Mouse (Mus musculus) large intestine, adult 2 months (tissue): ENCODE results near the gene Ptgis. TPM values are rescaled to one million over a fixed set of nuclear protein-coding genes. Genes with fewer than 3 reads are reported as not detected.
"Not testable (repeated sequence)": the region's sequence is repeated elsewhere in the genome, so short reads cannot be mapped to it uniquely, and the experiment has no call there.

Experiments
- DNase-seq: peaks from one replicate; pipeline ENCODE4 v3.0.0-alpha.2; 2012; ENCODE audit warnings: low read depth, low spot score
- WGBS: fragments of 180-500 bp; shearing (Covaris S2); methylation state at CpG from one replicate; pipeline ENCODE4 v1.1.7; 2018; 5-methylcytosine and 5-hydroxymethylcytosine counted together
- polyA plus RNA-seq: library from polyadenylated mRNA; depleted of rRNA; stranded (reverse); fragments of >200 nt; gene quantifications from 2 replicates; pipeline ENCODE4 v1.2.3, GENCODE M21; 2012

The Ptgis gene
- polyA plus RNA-seq, 1 experiment: 8.6 TPM

GRCm38 (mm10) chr2:167235338-167236018 lies 4.9 kb downstream of the Ptgis start:
- WGBS: 78% methylated on average over 17 of the region's 17 CpGs
- DNase-seq: no peak

DNA sequence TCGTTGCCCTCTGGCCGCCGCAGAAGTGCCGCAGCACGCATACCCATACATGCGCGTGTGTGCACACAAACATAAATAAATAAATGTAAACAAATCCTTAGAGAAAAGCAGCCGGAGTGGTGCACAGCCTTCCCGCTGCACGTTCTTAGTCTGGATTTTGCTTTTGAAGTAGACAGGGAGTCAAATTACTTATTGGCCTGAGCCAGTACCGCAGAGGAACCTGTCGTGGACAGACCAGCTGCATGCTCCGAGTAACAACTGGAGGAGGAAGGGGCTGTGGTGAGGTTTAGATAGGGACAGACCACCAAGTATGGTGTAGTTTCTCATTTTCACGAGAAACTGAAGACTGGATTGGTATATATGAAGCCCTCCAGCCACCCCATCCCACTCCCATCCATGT lies 6.6 kb downstream of the Ptgis start:
- no peak for DNase-seq
- WGBS: 45% methylated on average over 14 of the region's 14 CpGs

DNA sequence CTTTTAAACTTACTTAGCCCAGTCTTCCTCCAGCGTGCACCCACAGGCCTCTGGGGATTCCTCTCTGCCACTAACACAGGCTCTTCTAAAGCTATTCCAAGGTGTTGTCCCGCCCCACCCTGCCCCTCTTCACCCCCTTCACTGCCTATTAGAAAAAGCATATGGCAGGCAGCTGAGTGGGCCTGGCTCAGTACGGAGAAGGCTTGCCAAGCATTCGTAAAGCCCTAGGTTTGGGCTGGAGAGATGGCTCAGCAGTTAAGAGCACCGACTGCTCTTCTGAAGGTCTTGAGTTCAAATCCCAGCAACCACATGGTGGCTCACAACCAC lies 7.4 kb downstream of the Ptgis start:
- DNase-seq: no peak
- 69% methylated on average over 5 of the region's 5 CpGs for WGBS

DNA sequence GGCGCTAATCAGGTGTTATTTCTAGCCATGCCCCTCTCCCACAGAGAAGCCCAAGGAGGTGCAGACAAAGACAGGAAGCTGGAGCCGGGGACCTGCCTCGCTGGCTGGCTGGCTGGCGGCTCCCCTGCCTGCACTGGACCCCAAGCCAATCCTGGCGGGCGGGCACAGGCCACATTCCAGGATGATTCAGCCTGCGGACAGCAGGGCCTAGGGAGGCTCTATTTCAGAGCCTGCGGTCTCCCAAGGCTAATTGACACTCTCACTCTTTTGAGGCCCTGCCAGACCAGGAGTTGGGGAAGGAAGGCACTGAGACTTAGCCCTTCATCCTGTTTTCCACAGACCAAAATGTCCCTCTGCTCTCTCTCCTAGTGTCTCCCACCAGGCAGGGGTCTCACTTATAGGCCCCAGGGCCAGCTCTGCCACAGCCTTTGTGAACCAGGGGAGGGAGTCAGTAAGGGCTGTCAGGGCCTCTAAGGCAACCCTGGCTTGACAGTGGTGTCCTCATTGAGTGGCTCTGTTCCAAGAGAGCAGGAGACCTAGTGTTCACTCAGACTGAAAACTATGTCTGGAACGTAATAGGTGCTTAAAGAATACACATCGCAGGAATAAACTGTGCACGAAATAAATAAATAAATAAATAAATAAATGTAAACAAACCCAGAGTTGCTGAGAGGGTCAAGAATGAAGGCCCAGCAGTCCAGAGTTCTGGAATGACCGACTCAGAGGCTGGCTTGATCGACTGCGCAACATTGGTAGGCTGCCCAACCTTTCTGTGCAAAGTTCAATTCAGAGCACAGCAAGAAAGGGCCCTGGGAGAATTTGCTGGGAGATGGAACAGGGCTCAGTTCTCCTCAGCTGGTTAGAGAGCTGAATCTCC lies 8.0 kb downstream of the Ptgis start:
- WGBS: 63% methylated on average over 14 of the region's 14 CpGs
- no peak for DNase-seq

DNA sequence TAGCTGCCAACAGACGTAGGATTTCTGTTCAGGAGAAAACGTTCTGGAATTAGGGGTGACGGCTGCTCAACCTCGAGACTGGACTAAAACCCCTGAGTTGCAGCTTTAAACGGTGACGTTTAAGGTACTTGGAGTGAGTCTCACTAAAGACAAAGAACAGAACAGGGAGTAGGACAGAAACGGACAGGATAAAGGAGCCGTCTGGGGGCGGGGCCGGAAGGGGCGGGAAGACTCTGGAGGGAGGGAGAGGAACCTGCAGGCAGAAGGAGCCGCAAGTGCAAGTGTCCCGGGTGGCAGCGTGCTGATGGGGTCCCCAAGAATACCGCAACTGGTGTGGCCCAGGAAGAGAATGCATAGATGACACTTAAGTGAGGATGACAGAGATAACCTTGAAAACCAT lies 9.8 kb downstream of the Ptgis start:
- WGBS: 14% methylated on average over 15 of the region's 15 CpGs

GRCm38 (mm10) chr2:167224937-167225336 lies 15.5 kb downstream of the Ptgis start:
- WGBS: 34% methylated on average over 7 of the region's 7 CpGs
- no peak for DNase-seq

More for the DNA sequence above, 9.8 kb downstream of the Ptgis start:
- DNase-seq: peak; percentile 24

- 85% methylated on average over 6 of the region's 6 CpGs for WGBS
- no peak for DNase-seq
Observed at GRCm38 (mm10) chr2:167224194-167224593, 16.2 kb downstream of the Ptgis start.

DNA sequence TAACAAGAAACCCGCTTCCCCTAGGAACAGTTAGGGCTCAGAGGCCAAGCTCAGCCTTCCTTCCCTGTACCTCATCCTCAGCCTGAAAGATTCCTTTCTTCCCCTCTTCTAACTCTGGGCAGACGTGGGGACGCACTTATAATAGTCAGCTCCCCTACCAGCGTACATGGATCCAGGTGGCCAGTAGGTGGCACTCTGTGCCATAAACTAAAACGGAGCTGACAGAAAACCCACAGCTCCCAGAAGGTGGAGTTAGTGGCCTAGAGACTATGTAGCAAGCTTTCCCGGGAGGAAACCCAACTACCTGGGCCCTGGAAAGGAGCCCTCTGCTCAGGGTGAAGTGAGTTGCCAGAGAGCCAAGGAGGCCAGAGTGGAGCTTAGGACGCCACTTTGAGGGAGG lies 18.3 kb downstream of the Ptgis start:
- 21% methylated on average over 7 of the region's 7 CpGs for WGBS
- peak; percentile 46 for DNase-seq

GRCm38 (mm10) chr2:167221159-167221845 lies 19.1 kb downstream of the Ptgis start:
- no peak for DNase-seq
- WGBS: 57% methylated on average over 13 of the region's 13 CpGs

- no peak for DNase-seq
- 74% methylated on average over 5 of the region's 5 CpGs for WGBS
Observed at GRCm38 (mm10) chr2:167220736-167221135, 19.7 kb downstream of the Ptgis start.

DNA sequence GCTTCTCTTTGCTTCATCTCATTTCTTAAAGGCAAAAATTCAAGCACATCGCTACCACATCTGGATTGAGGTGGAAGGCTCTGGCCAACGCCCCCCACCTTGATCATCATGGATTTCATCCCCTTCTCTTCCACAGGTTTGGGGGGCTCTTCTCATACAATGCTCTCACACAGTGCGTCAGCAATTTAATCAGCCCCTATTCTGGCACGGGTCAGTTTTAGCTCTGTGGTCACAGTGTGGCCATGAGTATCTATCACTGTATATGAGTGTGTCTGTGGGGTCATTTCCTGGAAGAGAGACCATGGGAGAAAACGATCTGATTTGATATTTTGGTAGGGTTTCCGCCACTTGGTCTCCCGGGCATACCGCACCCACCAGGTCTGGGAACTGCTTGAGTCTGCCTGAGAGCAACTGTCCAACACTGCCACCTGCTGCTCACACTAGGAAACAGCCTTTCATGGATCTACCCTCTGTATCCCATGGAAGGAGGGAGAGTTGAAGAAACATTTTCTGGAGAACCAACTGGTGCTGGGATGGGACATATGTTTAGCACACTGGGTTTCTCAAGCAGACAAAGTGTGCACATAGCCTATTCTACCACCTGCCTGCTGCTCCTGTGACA lies 21.1 kb downstream of the Ptgis start:
- peak; percentile 54 for DNase-seq
- WGBS: 37% methylated on average over 8 of the region's 8 CpGs

- WGBS: 93% methylated on average over 12 of the region's 12 CpGs
- DNase-seq: no peak
Observed at GRCm38 (mm10) chr2:167213666-167214065, 26.7 kb downstream of the Ptgis start.

DNA sequence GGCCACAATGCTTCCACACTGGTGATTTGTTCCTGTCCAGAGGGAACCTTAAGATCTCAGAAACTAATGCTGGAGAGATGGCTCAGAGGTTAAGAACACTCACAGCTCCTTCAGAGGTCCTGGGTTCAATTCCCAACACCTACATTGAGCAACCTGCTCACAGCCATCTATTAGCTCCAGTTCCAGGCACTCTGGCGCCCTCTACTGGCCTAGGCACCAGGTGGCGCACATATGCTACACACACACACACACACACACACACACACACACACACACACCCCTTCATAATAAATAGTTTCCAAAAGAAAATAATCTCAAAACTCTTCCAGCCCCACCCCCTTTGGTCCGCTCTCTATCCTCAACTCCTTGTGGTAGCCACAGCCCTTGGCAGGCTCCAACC lies 27.3 kb downstream of the Ptgis start:
- WGBS: 82% methylated on average over 3 of the region's 3 CpGs
- no peak for DNase-seq

- no peak for DNase-seq
- 85% methylated on average over 6 of the region's 6 CpGs for WGBS
Observed at GRCm38 (mm10) chr2:167212551-167212950, 27.9 kb downstream of the Ptgis start.

GRCm38 (mm10) chr2:167212089-167212488 lies 28.3 kb downstream of the Ptgis start:
- DNase-seq: no peak
- WGBS: 87% methylated on average over 3 of the region's 3 CpGs

GRCm38 (mm10) chr2:167209900-167210299 lies 30.5 kb downstream of the Ptgis start:
- DNase-seq: no peak
- WGBS: 62% methylated on average over 9 of the region's 9 CpGs

- WGBS: 48% methylated on average over 3 of the region's 3 CpGs
Observed at GRCm38 (mm10) chr2:167208984-167209383, 31.4 kb downstream of the Ptgis start.

GRCm38 (mm10) chr2:167205918-167206629 lies 34.3 kb downstream of the Ptgis start:
- no peak for DNase-seq
- 82% methylated on average over 18 of the region's 18 CpGs for WGBS

More at GRCm38 (mm10) chr2:167208984-167209383, 31.4 kb downstream of the Ptgis start:
- DNase-seq: no peak

DNA sequence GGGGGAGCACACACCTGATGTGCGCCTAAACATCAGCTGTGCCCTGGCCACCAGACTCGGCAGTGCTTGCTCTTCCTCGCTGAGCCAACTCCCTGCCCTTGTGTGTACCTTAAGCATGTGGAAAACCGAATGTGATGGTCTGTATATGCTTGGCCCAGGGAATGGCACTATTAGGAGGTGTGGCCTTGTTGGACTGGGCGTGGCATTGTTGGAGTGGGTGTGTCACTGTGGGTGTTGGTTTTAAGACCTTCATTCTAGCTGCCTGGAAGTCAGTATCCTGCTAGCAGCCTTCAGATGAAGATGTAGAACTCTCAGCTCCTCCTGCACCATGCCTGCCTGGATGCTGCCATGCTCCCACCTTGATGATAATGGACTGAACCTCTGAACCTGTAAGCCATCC lies 35.7 kb downstream of the Ptgis start:
- WGBS: 56% methylated on average over 5 of the region's 5 CpGs
- not testable (repeated sequence) for DNase-seq
